Mouse (Mus musculus): Measurements from ENCODE around the gene Cys1.
"Not testable (repeated sequence)": the region's sequence is repeated elsewhere in the genome, so short reads cannot be mapped to it uniquely, and the experiment has no call there.

The Cys1 gene

GRCm38 (mm10) chr12:24681286-24682023, at the start of gene Cys1:
Gene Cys1 (minus strand): TSS chr12:24681813.
- in situ Hi-C loops (cut with MboI, MseI): no loop called here

GRCm38 (mm10) chr12:24724369-24724768, 42.8 kb upstream of the Cys1 start:
- in situ Hi-C loops (cut with MboI, MseI): no loop called here

- in situ Hi-C loops (cut with MboI, MseI): no loop called here
These were observed 42.2 kb upstream of the Cys1 start for GRCm38 (mm10) chr12:24723859-24724258.

DNA sequence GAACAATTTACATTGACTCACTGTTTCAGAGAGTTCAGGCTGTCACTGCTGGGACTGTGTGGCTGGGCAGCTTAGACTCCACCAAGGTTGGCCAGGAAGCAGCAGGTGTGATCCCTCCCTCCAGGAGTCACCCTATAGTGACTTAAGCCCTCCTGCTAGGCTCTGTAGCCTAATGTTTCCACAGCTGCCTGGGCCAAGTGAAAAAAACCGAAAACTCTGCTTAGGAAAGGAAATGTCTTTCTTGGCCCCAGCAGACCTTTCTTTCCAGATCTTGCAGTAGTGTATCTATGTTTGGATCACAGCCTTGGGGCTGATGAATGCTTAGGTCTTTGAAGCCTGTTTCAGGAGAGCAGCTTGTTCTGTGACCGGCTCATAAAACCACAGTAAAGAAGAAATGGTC, 41.8 kb upstream of the Cys1 start:
- in situ Hi-C loops (cut with MboI, MseI): no loop called here

- in situ Hi-C loops (cut with MboI, MseI): loop anchor here (5.0 kb wide), 1 partner anchor 230 kb away; no protein-coding TSS in a partner anchor
These were observed 35.2 kb upstream of the Cys1 start for GRCm38 (mm10) chr12:24716721-24717301.

- in situ Hi-C loops (cut with MboI, MseI): loop anchor here (5.0 kb wide), 1 partner anchor 232 kb away; no protein-coding TSS in a partner anchor
These were observed 33.8 kb upstream of the Cys1 start for GRCm38 (mm10) chr12:24715268-24715896.

DNA sequence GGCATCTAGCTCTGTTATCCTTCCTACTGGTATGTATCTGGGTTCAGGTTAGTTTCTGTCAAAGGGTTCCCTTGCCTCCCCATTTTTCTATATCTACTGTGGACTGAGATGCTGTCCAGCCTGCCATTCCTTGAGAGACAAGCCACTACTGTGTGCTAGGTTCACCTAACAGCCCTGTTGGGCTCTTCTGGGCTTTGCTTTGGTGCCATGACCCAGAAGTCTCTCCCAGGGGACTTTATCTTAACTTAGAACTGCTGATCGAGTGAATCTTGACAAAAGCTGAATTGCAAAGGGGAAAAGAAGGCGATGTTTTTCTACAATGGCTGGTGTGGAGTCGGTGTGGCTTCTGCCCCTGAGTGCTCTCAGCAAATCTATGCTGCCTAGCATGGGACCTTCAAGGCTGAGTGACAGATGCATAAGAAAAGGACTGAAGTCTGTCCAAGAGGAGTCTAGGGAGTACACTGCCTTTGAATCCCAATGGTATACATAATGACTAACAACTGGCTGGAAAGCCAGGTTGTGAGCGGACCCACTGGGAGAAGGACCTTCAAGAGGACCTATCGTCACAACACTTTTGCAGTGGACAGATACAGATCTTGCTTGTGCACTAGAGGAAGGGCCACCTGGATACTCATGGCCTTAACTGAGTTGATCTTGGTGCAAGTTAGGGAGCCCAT, 33.1 kb upstream of the Cys1 start:
- in situ Hi-C loops (cut with MboI, MseI): loop anchor here (5.0 kb wide), 1 partner anchor 233 kb away; no protein-coding TSS in a partner anchor

- in situ Hi-C loops (cut with MboI, MseI): no loop called here
These were observed 30.8 kb upstream of the Cys1 start for GRCm38 (mm10) chr12:24712396-24712795.

DNA sequence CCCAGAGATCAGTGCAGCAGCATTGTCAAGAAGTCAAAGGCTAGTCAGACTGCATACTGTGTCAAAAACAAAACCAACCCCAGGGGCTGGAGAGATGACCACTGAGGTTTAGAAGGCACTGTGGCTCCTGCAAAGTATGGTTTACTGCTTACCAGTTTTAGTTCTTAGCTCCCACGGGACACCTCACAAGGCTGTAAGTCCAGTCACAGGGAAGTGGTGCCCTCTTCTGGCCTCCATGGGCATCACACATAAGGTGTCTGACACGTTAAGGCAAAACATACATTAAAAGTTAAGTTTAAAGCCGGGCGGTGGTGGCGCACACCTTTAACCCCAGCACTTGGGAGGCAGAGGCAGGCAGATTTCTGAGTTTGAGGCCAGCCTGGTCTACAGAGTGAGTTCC, 29.1 kb upstream of the Cys1 start:
- in situ Hi-C loops (cut with MboI, MseI): no loop called here

DNA sequence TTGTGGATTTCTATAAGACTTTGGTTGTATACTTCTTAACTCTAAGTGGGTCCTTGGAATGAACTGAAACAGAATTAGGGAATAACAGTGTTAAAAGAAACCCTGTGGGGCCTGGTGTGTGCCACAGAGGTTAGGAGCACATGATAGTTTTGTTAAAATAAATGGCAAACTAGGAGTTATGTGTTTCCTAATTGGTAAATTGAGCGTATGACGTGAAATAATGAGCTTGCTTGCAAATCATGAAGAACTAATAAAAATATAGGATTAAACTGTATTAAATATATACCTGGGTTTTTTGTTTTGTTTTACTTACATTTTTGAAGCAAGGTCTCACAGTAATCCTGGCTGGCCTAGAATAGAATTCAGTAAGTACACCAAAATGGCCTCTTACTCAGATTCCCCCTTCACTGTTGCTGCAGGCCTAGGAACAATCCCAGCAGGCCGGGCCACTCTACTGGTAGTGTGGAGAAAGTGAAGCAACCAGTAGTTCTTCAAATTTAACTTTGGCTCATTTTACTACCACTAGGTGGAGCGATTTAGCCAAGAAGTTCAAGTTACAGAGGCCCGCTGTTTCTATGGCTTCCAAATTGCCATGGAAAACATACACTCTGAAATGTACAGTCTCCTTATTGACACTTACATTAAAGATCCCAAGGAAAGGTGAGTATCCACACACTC, 28.4 kb upstream of the Cys1 start:
- in situ Hi-C loops (cut with MboI, MseI): no loop called here

- in situ Hi-C loops (cut with MboI, MseI): no loop called here
These were observed 27.8 kb upstream of the Cys1 start for GRCm38 (mm10) chr12:24709409-24709808.

GRCm38 (mm10) chr12:24708824-24709218, 27.2 kb upstream of the Cys1 start:
- in situ Hi-C loops (cut with MboI, MseI): no loop called here

DNA sequence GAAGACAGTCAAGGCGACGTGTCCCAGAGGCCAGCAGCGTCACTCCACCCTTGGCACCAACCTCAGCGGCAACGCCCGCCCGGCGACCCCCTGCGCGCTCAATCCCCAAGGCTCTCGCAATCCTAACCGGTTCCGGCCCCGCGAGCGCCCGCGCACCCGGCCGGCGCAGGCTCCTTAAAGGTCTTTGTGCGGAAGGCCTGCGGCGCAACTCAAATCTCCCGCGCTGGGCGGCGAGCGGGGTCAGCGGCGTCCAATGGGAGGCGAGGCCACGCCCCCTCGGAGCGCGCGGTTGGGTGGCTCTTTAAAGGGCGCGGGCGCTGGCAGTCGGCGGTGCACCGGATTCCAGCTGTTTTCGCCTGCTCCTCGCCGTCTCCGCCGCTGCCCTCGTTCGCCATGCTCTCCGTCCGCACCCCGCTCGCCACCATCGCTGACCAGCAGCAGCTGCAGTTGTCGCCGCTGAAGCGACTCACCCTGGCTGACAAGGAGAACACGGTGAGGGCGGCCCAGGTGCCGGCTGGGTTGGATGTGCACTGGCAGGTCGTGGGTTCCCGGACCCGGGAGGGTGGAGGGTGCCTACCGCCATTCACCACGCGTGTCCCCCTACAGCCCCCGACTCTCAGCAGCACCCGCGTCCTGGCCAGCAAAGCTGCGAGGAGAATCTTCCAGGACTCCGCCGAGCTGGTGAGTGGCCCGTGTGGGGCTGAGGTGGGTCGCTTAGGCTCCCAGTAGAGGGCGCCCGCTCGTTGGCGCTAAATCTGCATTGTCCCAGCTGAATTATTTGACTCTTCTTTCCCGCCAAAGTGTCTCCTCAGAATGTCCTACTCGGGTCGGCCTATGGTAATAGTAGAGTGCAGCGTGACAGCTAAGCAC, 26.6 kb upstream of the Cys1 start, which contains the start of gene Rrm2:
Gene Rrm2 (plus strand): TSS at position 288 of the 870 bp plus-strand sequence.
- in situ Hi-C loops (cut with MboI, MseI): no loop called here

GRCm38 (mm10) chr12:24707480-24707802, 25.8 kb upstream of the Cys1 start:
- in situ Hi-C loops (cut with MboI, MseI): no loop called here

DNA sequence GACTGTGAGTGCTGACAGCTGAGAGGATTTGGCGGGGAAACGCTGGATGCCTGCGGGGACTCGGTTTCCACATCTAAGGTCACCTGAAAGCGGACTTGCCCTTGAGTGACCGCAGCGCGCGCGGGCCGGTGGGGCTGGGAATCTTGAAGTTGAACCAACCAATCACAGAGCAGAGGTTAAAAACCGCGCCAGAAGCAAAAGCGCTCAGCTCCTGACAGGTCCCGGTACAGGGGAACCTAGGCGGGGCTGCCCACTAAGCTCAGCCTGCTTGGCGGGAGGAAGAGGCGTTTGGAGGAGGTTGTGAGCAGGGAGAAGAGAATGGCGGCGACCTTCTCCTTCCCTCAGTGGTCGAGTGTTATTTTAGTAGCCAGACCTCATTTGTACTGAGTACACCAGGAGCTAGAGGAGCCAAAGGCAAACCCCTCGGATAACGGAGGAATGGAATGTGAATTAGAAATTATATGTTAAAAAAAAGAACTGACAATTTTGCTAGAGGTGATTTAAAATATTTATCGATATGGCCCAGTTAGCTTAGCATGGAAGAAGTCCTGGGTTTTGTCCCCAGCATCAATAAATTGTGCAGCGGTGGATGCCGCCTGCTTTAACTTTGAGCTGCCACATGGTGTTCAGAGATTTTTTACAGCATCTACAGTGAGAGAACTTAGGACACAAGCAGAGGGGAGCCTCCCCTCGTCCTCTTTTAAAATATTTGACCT, 25.3 kb upstream of the Cys1 start:
- in situ Hi-C loops (cut with MboI, MseI): no loop called here

DNA sequence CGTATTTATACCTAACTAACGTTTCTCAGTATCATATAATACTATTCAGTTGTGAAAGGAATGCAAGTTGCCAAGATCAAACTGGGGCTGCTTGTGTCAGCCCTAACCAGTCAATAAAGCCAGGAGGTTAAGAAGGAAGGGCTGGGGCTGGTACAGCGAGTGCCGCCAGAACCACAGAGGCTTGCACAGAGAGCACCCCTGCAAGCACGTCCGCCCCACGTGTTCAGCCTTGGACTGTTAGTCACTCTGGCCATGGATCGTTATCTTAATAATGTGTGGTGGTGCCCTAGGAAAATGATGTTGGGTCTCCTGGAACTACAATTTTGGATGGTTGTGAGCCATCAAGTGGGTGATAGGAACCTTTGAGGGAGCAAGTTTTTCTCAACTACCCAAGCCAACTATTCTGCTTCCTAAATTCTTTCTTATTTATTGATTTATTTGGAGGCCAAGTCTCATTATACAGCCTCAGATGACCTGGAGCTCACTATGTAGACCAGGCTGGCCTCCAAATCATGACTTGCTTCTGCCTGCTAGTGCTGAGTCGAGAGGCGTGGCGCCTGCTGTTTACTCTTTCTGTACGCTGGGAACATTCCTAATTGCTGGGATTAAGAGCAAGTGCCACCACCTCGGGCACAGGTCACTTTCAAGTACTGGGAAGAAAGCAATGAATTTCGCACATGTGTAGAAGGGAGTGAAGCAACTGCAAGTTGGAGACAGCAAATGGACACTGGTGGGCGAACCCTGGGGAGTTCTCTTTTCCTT, 24.1 kb upstream of the Cys1 start:
- in situ Hi-C loops (cut with MboI, MseI): no loop called here

GRCm38 (mm10) chr12:24703013-24703412, 21.4 kb upstream of the Cys1 start:
- in situ Hi-C loops (cut with MboI, MseI): no loop called here

- in situ Hi-C loops (cut with MboI, MseI): not testable (repeated sequence)
These were observed 20.0 kb upstream of the Cys1 start for GRCm38 (mm10) chr12:24701621-24702020.

- in situ Hi-C loops (cut with MboI, MseI): loop anchor here (5.0 kb wide), 2 partner anchors 97 to 222 kb away; no protein-coding TSS in a partner anchor
These were observed 18.0 kb upstream of the Cys1 start for GRCm38 (mm10) chr12:24699578-24699977.
